Mouse (Mus musculus) splenic B cell, adult 2 months (primary cell): ENCODE measurements at regions not wholly inside any gene's neighbourhood (a gene's known extent, or its start where the extent isn't known, plus 50 kb on each side); places are given as distances from the start of the nearest gene placed in this dataset.

Experiments used
- DNase-seq: peaks from one replicate; pipeline ENCODE4 v3.0.0-alpha.2; 2011; ENCODE audit warnings: low read depth, low spot score
- H3K27me3 ChIP-seq: 2 replicates; pipeline ENCODE4 v1.6.1; 2012; ENCODE audit warnings: mild to moderate bottlenecking, low read length, moderate library complexity, mixed read lengths; ENCODE audit not compliant: control insufficient read depth, poor library complexity, insufficient read depth, severe bottlenecking
- H3K36me3 ChIP-seq: 2 replicates; pipeline ENCODE4 v1.6.1; 2012; ENCODE audit warnings: mild to moderate bottlenecking, low read length, moderate library complexity, mixed read lengths; ENCODE audit not compliant: control insufficient read depth, poor library complexity, insufficient read depth, severe bottlenecking

- H3K27me3 ChIP-seq, result no peaks in the 10 kb centered on the region
- H3K36me3 ChIP-seq, result no peaks in the 10 kb centered on the region
- no peak for DNase-seq
Observed at GRCm38 (mm10) chr10:8942967-8943471, 57.1 kb upstream of the Sash1 start.

DNA sequence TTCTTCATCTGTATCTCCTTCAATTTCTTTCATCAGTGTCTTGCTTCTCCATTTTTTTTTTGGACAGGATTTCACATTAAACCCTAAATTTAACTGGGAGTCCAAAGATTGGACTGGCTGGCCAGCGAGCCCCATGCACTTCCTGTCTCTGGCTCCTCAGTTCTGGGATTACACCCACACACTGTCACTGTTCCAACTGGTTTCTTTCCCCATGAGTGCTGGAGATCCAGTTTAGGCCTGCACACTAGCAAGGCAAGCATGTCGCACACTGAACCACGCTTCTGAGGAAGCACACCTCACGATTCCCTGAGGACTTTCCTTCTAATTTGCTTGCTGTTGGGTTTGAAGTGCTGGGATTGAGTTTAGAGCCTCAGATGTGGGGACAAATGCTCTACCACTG, 50.5 kb upstream of the Sash1 start:
- H3K36me3 ChIP-seq, result no peaks in the 10 kb centered on the region
- DNase-seq, result no peak
- no peaks in the 10 kb centered on the region for H3K27me3 ChIP-seq
